Mouse (Mus musculus): ENCODE data around the gene Pram1. TPM values are rescaled to one million over a fixed set of nuclear protein-coding genes. Genes with fewer than 3 reads are reported as not detected.

The Pram1 gene
- not detected for polyA plus RNA-seq (2015; fragmentation: Illumina TruSeq; extraction: RNeasy Lipid Tissue Mini Kit (QIAGEN cat#74804); ENCODE audit: low read depth, low replicate concordance)

GRCm38 (mm10) chr17:33637516-33638276 is at the start of gene Pram1:
TSS of gene Pram1 (plus strand) at chr17:33638056.

DNA sequence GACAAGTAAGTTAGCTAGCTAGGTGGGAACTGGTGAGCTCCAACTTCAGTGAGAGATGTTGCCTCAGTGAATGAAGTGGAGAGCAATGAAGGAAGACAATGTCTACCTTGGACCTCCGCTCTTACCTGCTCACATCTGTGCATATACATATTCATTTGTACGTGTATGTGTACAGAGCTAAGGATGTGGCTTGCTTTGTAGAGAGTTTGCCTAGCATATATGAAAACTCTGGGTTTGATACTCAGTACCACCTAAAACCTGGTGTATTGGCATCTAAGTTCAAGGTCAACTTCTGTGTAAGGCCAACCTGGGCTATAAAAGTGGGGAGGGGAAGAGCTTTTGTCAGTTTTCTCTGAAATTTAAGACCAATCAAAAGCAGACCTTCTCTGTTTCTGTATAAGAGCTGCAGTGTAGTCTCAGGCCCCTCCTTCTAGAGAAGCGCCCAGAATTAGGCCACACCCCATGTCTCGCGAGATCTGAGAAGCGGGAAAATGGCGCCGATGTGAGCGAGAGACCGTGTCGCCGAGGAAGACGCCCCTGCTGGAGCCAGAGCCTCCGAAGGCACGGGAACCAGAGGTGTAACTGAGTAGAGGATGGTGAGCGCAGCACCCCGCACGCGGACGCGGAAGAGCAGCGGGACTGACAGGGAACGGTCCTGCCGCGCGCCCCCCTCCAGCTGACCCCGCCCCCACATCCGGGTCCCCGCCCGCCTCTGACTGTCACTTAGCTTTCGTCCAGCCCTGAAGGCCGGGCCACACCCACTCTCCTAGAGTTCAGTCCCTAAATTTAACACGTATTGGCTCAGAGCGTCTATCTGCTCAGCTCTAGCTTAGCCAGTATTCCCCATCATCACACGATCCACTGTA is 9.0 kb upstream of the Pram1 start, which contains the start of gene Zfp414:
Zfp414 (plus strand) TSS at position 470 of the 866 bp plus-strand sequence.

GRCm38 (mm10) chr17:33686760-33687159 is 48.9 kb downstream of the Pram1 start, which contains the start of gene Hnrnpm:
TSS of gene Hnrnpm (minus strand) at chr17:33686860.

Other genes with a start within 250 kb of the Pram1 start
- 11.0 TPM for gene Zfp101, start 243.4 kb upstream of the Pram1 start, polyA plus RNA-seq (2015; fragmentation: Illumina TruSeq; extraction: RNeasy Lipid Tissue Mini Kit (QIAGEN cat#74804); ENCODE audit: low read depth, low replicate concordance)
- not detected for gene Actl9, start 205.2 kb upstream of the Pram1 start, polyA plus RNA-seq (2015; fragmentation: Illumina TruSeq; extraction: RNeasy Lipid Tissue Mini Kit (QIAGEN cat#74804); ENCODE audit: low read depth, low replicate concordance)
- gene Adamts10, start 113.9 kb upstream of the Pram1 start, polyA plus RNA-seq (2015; fragmentation: Illumina TruSeq; extraction: RNeasy Lipid Tissue Mini Kit (QIAGEN cat#74804); ENCODE audit: low read depth, low replicate concordance): 24.4 TPM
- 3.2 TPM for gene Myo1f, start 82.3 kb upstream of the Pram1 start, polyA plus RNA-seq (2015; fragmentation: Illumina TruSeq; extraction: RNeasy Lipid Tissue Mini Kit (QIAGEN cat#74804); ENCODE audit: low read depth, low replicate concordance)
- 36.4 TPM for gene Zfp414, start 9.0 kb upstream of the Pram1 start, polyA plus RNA-seq (2015; fragmentation: Illumina TruSeq; extraction: RNeasy Lipid Tissue Mini Kit (QIAGEN cat#74804); ENCODE audit: low read depth, low replicate concordance)
- 103 TPM for gene Hnrnpm, start 48.8 kb downstream of the Pram1 start, polyA plus RNA-seq (2015; fragmentation: Illumina TruSeq; extraction: RNeasy Lipid Tissue Mini Kit (QIAGEN cat#74804); ENCODE audit: low read depth, low replicate concordance)
- 123 TPM for gene March2, start 80.6 kb downstream of the Pram1 start, polyA plus RNA-seq (2015; fragmentation: Illumina TruSeq; extraction: RNeasy Lipid Tissue Mini Kit (QIAGEN cat#74804); ENCODE audit: low read depth, low replicate concordance)
- 275 TPM for gene Rab11b, start 122.5 kb downstream of the Pram1 start, polyA plus RNA-seq (2015; fragmentation: Illumina TruSeq; extraction: RNeasy Lipid Tissue Mini Kit (QIAGEN cat#74804); ENCODE audit: low read depth, low replicate concordance)
- gene Angptl4, start 143.8 kb downstream of the Pram1 start, polyA plus RNA-seq (2015; fragmentation: Illumina TruSeq; extraction: RNeasy Lipid Tissue Mini Kit (QIAGEN cat#74804); ENCODE audit: low read depth, low replicate concordance): 4.1 TPM
- 37.8 TPM for gene Kank3, start 172.5 kb downstream of the Pram1 start, polyA plus RNA-seq (2015; fragmentation: Illumina TruSeq; extraction: RNeasy Lipid Tissue Mini Kit (QIAGEN cat#74804); ENCODE audit: low read depth, low replicate concordance)
- gene Rps28, start 186.5 kb downstream of the Pram1 start, polyA plus RNA-seq (2015; fragmentation: Illumina TruSeq; extraction: RNeasy Lipid Tissue Mini Kit (QIAGEN cat#74804); ENCODE audit: low read depth, low replicate concordance): 822 TPM
- gene Ndufa7, start 186.5 kb downstream of the Pram1 start, polyA plus RNA-seq (2015; fragmentation: Illumina TruSeq; extraction: RNeasy Lipid Tissue Mini Kit (QIAGEN cat#74804); ENCODE audit: low read depth, low replicate concordance): 455 TPM
- gene Cd320, start 205.0 kb downstream of the Pram1 start, polyA plus RNA-seq (2015; fragmentation: Illumina TruSeq; extraction: RNeasy Lipid Tissue Mini Kit (QIAGEN cat#74804); ENCODE audit: low read depth, low replicate concordance): 25.9 TPM
- not detected for gene Gm7029, start 235.8 kb downstream of the Pram1 start, polyA plus RNA-seq (2015; fragmentation: Illumina TruSeq; extraction: RNeasy Lipid Tissue Mini Kit (QIAGEN cat#74804); ENCODE audit: low read depth, low replicate concordance)